Mouse (Mus musculus) heart, embryonic 13.5 days (tissue): ENCODE results near the gene Ston1. TPM values are rescaled to one million over a fixed set of nuclear protein-coding genes. Genes with fewer than 3 reads are reported as not detected.

ENCODE experiments used
- ATAC-seq: fragments of 200-750 bp; cut with Nextera tagmentation; 2 replicates; pipeline ENCODE4 v1.8.0; 2017; ENCODE audit warnings: moderate TSS enrichment; ENCODE audit not compliant: insufficient number of reproducible peaks, low FRiP score, low TSS enrichment; ENCODE audit errors: extremely low read depth
- H3K27ac ChIP-seq: fragments of 300-500 bp; sonication (generic); replicated peaks from 2 replicates; pipeline ENCODE4 v1.5.1; 2015; ENCODE audit warnings: moderate library complexity, mild to moderate bottlenecking, inconsistent platforms
- H3K27me3 ChIP-seq: fragments of 300-500 bp; sonication (generic); replicated peaks from 2 replicates; pipeline ENCODE4 v1.6.1; 2015; ENCODE audit warnings: mild to moderate bottlenecking, inconsistent platforms
- H3K36me3 ChIP-seq: fragments of 300-500 bp; sonication (generic); 2 replicates; pipeline ENCODE4 v1.6.1; 2015; ENCODE audit warnings: mild to moderate bottlenecking, inconsistent platforms
- H3K4me1 ChIP-seq: fragments of 300-500 bp; sonication (generic); 2 replicates; pipeline ENCODE4 v1.6.1; 2015; ENCODE audit warnings: inconsistent platforms
- H3K4me2 ChIP-seq: fragments of 300-500 bp; sonication (generic); 2 replicates; pipeline ENCODE4 v1.6.1; 2015; ENCODE audit warnings: inconsistent platforms, mild to moderate bottlenecking, moderate library complexity
- H3K4me3 ChIP-seq: fragments of 300-500 bp; sonication (generic); 2 replicates; pipeline ENCODE4 v1.5.1; 2015; ENCODE audit warnings: moderate library complexity, mild to moderate bottlenecking, inconsistent platforms
- H3K9ac ChIP-seq: fragments of 300-500 bp; sonication (generic); 2 replicates; pipeline ENCODE4 v1.6.1; 2015; ENCODE audit warnings: inconsistent platforms, mild to moderate bottlenecking, moderate library complexity
- H3K9me3 ChIP-seq: fragments of 300-500 bp; sonication (generic); 2 replicates; pipeline ENCODE4 v1.6.1; 2016; ENCODE audit warnings: inconsistent platforms
- WGBS: fragments of 180-500 bp; shearing (Covaris S2); methylation state at CpG from one replicate; pipeline ENCODE4 v1.1.7; 2015; ENCODE audit warnings: mixed read lengths; 5-methylcytosine and 5-hydroxymethylcytosine counted together
- polyA plus RNA-seq: library from polyadenylated mRNA; unstranded; fragments of >200 nt; fragmentation: Nextera tagmentation; extraction: Ambion mirVana; gene quantifications from 2 replicates; pipeline ENCODE4 v1.2.1, GENCODE M21; 2015

Gene Ston1
- polyA plus RNA-seq, 1 experiment from 2014 or later: 6.4 TPM

- 85% methylated on average over 3 of the region's 3 CpGs for WGBS
- Histone ChIP-seq H3K27ac (no peak overlapping the region), H3K9ac (no peak overlapping the region), H3K9me3 (no peaks in the 10 kb centered on the region), H3K27me3 (no peaks in the 10 kb centered on the region), H3K4me1 (no peaks in the 10 kb centered on the region), H3K4me3 (no peak overlapping the region), H3K4me2 (no peak overlapping the region), H3K36me3 (peaks cover 56% of the 10 kb centered on the region)
- ATAC-seq: no peak
Observed at GRCm38 (mm10) chr17:88647149-88647548, 49.7 kb downstream of the Ston1 start.

- Histone ChIP-seq H3K9me3 (no peaks in the 10 kb centered on the region), H3K9ac (no peak overlapping the region), H3K4me3 (no peak overlapping the region)
Observed at GRCm38 (mm10) chr17:88652010-88652409, 54.5 kb downstream of the Ston1 start.

GRCm38 (mm10) chr17:88652702-88653374, 55.4 kb downstream of the Ston1 start:
- H3K4me3 ChIP-seq: no peak overlapping the region
- no peak for ATAC-seq

More at GRCm38 (mm10) chr17:88652010-88652409, 54.5 kb downstream of the Ston1 start:
- H3K4me1 ChIP-seq: 0 out of 2 replicates have a peak, but pooled peaks cover 4% of the 10 kb centered on the region
- no peak for ATAC-seq
- peaks cover 4% of the 10 kb centered on the region; the same call in 1 of the 2 replicates for H3K27me3 ChIP-seq
- WGBS: 4% methylated on average over 9 of the region's 9 CpGs
- H3K36me3 ChIP-seq: peaks cover 20% of the 10 kb centered on the region
- H3K27ac ChIP-seq: no peak overlapping the region
- no peak overlapping the region for H3K4me2 ChIP-seq

GRCm38 (mm10) chr17:88653375-88653769, 55.9 kb downstream of the Ston1 start:
- 75% methylated on average over 4 of the region's 4 CpGs for WGBS
- Histone ChIP-seq H3K4me1 (0 out of 2 replicates have a peak, but pooled peaks cover 4% of the 10 kb centered on the region), H3K4me2 (no peak overlapping the region), H3K27me3 (peaks cover 4% of the 10 kb centered on the region; the same call in 1 of the 2 replicates), H3K9me3 (no peaks in the 10 kb centered on the region), H3K9ac (no peak overlapping the region), H3K27ac (no peak overlapping the region), H3K36me3 (peaks cover 6% of the 10 kb centered on the region), H3K4me3 (no peak overlapping the region)
- ATAC-seq: no peak

More at GRCm38 (mm10) chr17:88652702-88653374, 55.4 kb downstream of the Ston1 start:
- H3K4me2 ChIP-seq: 0 out of 2 replicates have a peak overlapping the region, but pooled peaks have one; percentile 2
- no peaks in the 10 kb centered on the region for H3K9me3 ChIP-seq
- H3K27me3 ChIP-seq: peaks cover 4% of the 10 kb centered on the region; the same call in 1 of the 2 replicates
- H3K9ac ChIP-seq: no peak overlapping the region
- no peak overlapping the region for H3K27ac ChIP-seq
- H3K4me1 ChIP-seq: 0 out of 2 replicates have a peak, but pooled peaks cover 4% of the 10 kb centered on the region
- 18% methylated on average over 21 of the region's 21 CpGs for WGBS
- peaks cover 12% of the 10 kb centered on the region for H3K36me3 ChIP-seq

- Histone ChIP-seq H3K4me2 (no peak overlapping the region), H3K36me3 (no peaks in the 10 kb centered on the region), H3K9ac (no peak overlapping the region), H3K27ac (no peak overlapping the region), H3K4me3 (no peak overlapping the region), H3K27me3 (peaks cover 2% of the 10 kb centered on the region; the same call in 1 of the 2 replicates), H3K4me1 (no peaks in the 10 kb centered on the region), H3K9me3 (no peaks in the 10 kb centered on the region)
- no peak for ATAC-seq
- 63% methylated on average over 6 of the region's 6 CpGs for WGBS
Observed at GRCm38 (mm10) chr17:88658510-88658909, 61.0 kb downstream of the Ston1 start.

- 38% methylated on average over 2 of the region's 2 CpGs for WGBS
- no peak overlapping the region for H3K4me2 ChIP-seq
- no peak overlapping the region for H3K9ac ChIP-seq
- no peak for ATAC-seq
- H3K4me3 ChIP-seq: no peak overlapping the region
- no peaks in the 10 kb centered on the region for H3K27me3 ChIP-seq
- no peaks in the 10 kb centered on the region for H3K9me3 ChIP-seq
- no peak overlapping the region for H3K27ac ChIP-seq
- H3K4me1 ChIP-seq: peaks cover 5% of the 10 kb centered on the region; the same call in 1 of the 2 replicates
- H3K36me3 ChIP-seq: no peaks in the 10 kb centered on the region
Observed at GRCm38 (mm10) chr17:88666076-88666475, 68.6 kb downstream of the Ston1 start.

GRCm38 (mm10) chr17:88668452-88668851, 71.0 kb downstream of the Ston1 start, which contains the start of gene Gtf2a1l:
Gene Gtf2a1l, plus strand, starts transcription at chr17:88668660.
- no peak within 1 kb of the TSS for H3K27ac ChIP-seq
- H3K4me3 ChIP-seq: peak within 1 kb of the TSS; percentile 23
- H3K4me1 ChIP-seq: peaks cover 5% of the 10 kb centered on the region; the same call in 1 of the 2 replicates
- no peak for ATAC-seq
- H3K9ac ChIP-seq: no peak within 1 kb of the TSS
- no peaks in the 10 kb centered on the region for H3K27me3 ChIP-seq
- no peaks in the 10 kb centered on the region for H3K9me3 ChIP-seq
- H3K4me2 ChIP-seq: peak within 1 kb of the TSS; percentile 61
- no peaks in the 10 kb centered on the region for H3K36me3 ChIP-seq
- 17% methylated on average over 21 of the region's 21 CpGs for WGBS

- Histone ChIP-seq H3K9ac (no peak overlapping the region), H3K4me2 (no peak overlapping the region), H3K4me1 (peaks cover 5% of the 10 kb centered on the region; the same call in 1 of the 2 replicates), H3K4me3 (no peak overlapping the region), H3K36me3 (no peaks in the 10 kb centered on the region), H3K27me3 (no peaks in the 10 kb centered on the region), H3K27ac (no peak overlapping the region), H3K9me3 (no peaks in the 10 kb centered on the region)
- WGBS: 62% methylated on average over 2 of the region's 2 CpGs
- ATAC-seq: no peak
Observed at GRCm38 (mm10) chr17:88669921-88670320, 72.4 kb downstream of the Ston1 start.

- Histone ChIP-seq H3K27me3 (no peaks in the 10 kb centered on the region), H3K27ac (no peak overlapping the region), H3K4me3 (no peak overlapping the region), H3K4me2 (no peak overlapping the region), H3K9me3 (no peaks in the 10 kb centered on the region), H3K36me3 (no peaks in the 10 kb centered on the region), H3K4me1 (peaks cover 5% of the 10 kb centered on the region; the same call in 1 of the 2 replicates), H3K9ac (no peak overlapping the region)
- no peak for ATAC-seq
- 59% methylated on average over 4 of the region's 4 CpGs for WGBS
Observed at GRCm38 (mm10) chr17:88670800-88671199, 73.3 kb downstream of the Ston1 start.

- Histone ChIP-seq H3K4me2 (no peak overlapping the region), H3K36me3 (no peaks in the 10 kb centered on the region), H3K4me3 (no peak overlapping the region), H3K9me3 (no peaks in the 10 kb centered on the region), H3K27me3 (no peaks in the 10 kb centered on the region), H3K4me1 (no peaks in the 10 kb centered on the region), H3K9ac (no peak overlapping the region), H3K27ac (no peak overlapping the region)
- ATAC-seq: no peak
- WGBS: 87% methylated on average over 23 of the region's 23 CpGs
Observed at GRCm38 (mm10) chr17:88675310-88676309, 78.1 kb downstream of the Ston1 start.

GRCm38 (mm10) chr17:88688226-88688625, 90.7 kb downstream of the Ston1 start:
- H3K4me2 ChIP-seq: no peak overlapping the region
- ATAC-seq: no peak

More at GRCm38 (mm10) chr17:88688226-88688625, 90.7 kb downstream of the Ston1 start:
- Histone ChIP-seq H3K36me3 (no peaks in the 10 kb centered on the region), H3K9me3 (no peaks in the 10 kb centered on the region), H3K27ac (no peak overlapping the region), H3K9ac (no peak overlapping the region), H3K4me3 (no peak overlapping the region), H3K4me1 (no peaks in the 10 kb centered on the region), H3K27me3 (no peaks in the 10 kb centered on the region)
- 70% methylated on average over 11 of the region's 11 CpGs for WGBS
